Mouse (Mus musculus) bone marrow, adult 2 months (tissue): ENCODE measurements around the gene Gm14399.
"Not testable (repeated sequence)": the region's sequence is repeated elsewhere in the genome, so short reads cannot be mapped to it uniquely, and the experiment has no call there.

Experiments used
- CTCF ChIP-seq: fragments of 200-500 bp; IDR thresholded peaks from 2 replicates; pipeline ENCODE4 v1.5.1; 2011; ENCODE audit warnings: low read length, control low read depth; ENCODE audit not compliant: control insufficient read depth, insufficient read depth
- POLR2A ChIP-seq: fragments of 200-500 bp; IDR thresholded peaks from 2 replicates; pipeline ENCODE4 v1.6.1; 2011; ENCODE audit warnings: low read depth, mild to moderate bottlenecking, control low read depth, low read length, borderline replicate concordance; ENCODE audit not compliant: control insufficient read depth

GRCm38 (mm10) chr2:175175401-175176180 lies 33.8 kb upstream of the Gm14399 start, which contains the start of gene Gm14443:
- TF ChIP-seq CTCF, POLR2A: not testable (repeated sequence)
